Mouse (Mus musculus) ES-Bruce4 (cell line): ENCODE measurements around the gene Sp1.

Experiments
- CTCF ChIP-seq: IDR thresholded peaks from one replicate; pipeline ENCODE4 v1.8.1; 2011; ENCODE audit warnings: low read depth, low read length
- EP300 ChIP-seq: IDR thresholded peaks from 2 replicates; pipeline ENCODE4 v1.6.1; 2011; ENCODE audit warnings: low read depth, low read length; ENCODE audit not compliant: insufficient read depth

DNA sequence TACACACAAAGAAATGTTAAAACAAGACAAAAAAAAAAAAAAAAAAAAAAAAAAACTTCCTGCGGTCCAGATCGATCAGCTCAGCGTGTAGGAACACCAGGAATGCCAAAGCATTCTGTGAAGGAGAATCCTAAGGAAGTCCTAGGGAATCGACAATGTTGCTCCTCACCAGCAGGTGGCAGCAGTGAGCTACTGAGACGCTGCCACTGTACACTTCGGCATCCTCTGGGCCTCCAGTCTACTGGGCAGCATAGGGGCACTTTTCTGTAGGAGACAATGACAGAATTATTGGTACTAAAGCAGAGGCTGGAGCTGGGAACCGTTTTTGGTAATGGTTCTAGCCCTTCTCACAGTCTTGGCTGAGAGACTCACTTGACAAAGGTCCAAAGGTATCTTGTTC, 24.4 kb upstream of the Sp1 start:
- peak; percentile 96 for TF ChIP-seq CTCF
- 0 out of 2 replicates have a peak, but pooled peaks have one; percentile 35 for TF ChIP-seq EP300
